Mouse (Mus musculus): ENCODE data around the gene Upk3b. TPM values are rescaled to one million over a fixed set of nuclear protein-coding genes. Genes with fewer than 3 reads are reported as not detected.

Gene Upk3b
- total RNA-seq, 2 experiments from 2014 or later: not detected

Other genes starting within 250 kb of the Upk3b start
- gene Srrm3, start 231.6 kb upstream of the Upk3b start, total RNA-seq (2014; fragmentation: Nextera tagmentation): not detected in 2 replicates
- not detected in 2 replicates for gene Srrm3, start 231.6 kb upstream of the Upk3b start, total RNA-seq (2017)
- not detected in 2 replicates for gene Hspb1, start 150.6 kb upstream of the Upk3b start, total RNA-seq (2014; fragmentation: Nextera tagmentation)
- gene Hspb1, start 150.6 kb upstream of the Upk3b start, total RNA-seq (2017): not detected in 2 replicates
- gene Ywhag, start 103.9 kb upstream of the Upk3b start, total RNA-seq (2014; fragmentation: Nextera tagmentation): 97.2 and 120 TPM in 2 replicates
- gene Ywhag, start 103.9 kb upstream of the Upk3b start, total RNA-seq (2017): 92.2 and 107 TPM in 2 replicates
- 1.8 and 5.0 TPM in 2 replicates for gene Ssc4d, start 64.0 kb upstream of the Upk3b start, total RNA-seq (2014; fragmentation: Nextera tagmentation)
- gene Ssc4d, start 64.0 kb upstream of the Upk3b start, total RNA-seq (2017): 0.90 TPM in 1 of 2 replicates, not detected in the other
- gene Zp3, start 58.4 kb upstream of the Upk3b start, total RNA-seq (2014; fragmentation: Nextera tagmentation): not detected in 2 replicates
- not detected in 2 replicates for gene Zp3, start 58.4 kb upstream of the Upk3b start, total RNA-seq (2017)
- gene Dtx2, start 43.7 kb upstream of the Upk3b start, total RNA-seq (2014; fragmentation: Nextera tagmentation): 17.1 and 20.2 TPM in 2 replicates
- 6.4 and 8.1 TPM in 2 replicates for gene Dtx2, start 43.7 kb upstream of the Upk3b start, total RNA-seq (2017)
- 5.6 TPM in 1 of 2 replicates, not detected in the other for gene Upk3bl, start 16.0 kb downstream of the Upk3b start, total RNA-seq (2014; fragmentation: Nextera tagmentation)
- gene Upk3bl, start 16.0 kb downstream of the Upk3b start, total RNA-seq (2017): 1.7 TPM in 1 of 2 replicates, not detected in the other
- 43.2 and 82.3 TPM in 2 replicates for gene Rasa4, start 45.4 kb downstream of the Upk3b start, total RNA-seq (2014; fragmentation: Nextera tagmentation)
- 24.8 and 25.0 TPM in 2 replicates for gene Rasa4, start 45.4 kb downstream of the Upk3b start, total RNA-seq (2017)
- 156 and 159 TPM in 2 replicates for gene Polr2j, start 78.1 kb downstream of the Upk3b start, total RNA-seq (2014; fragmentation: Nextera tagmentation)
- gene Polr2j, start 78.1 kb downstream of the Upk3b start, total RNA-seq (2017): 125 and 128 TPM in 2 replicates
- gene Lrwd1, start 97.6 kb downstream of the Upk3b start, total RNA-seq (2014; fragmentation: Nextera tagmentation): 31.5 and 33.0 TPM in 2 replicates
- 46.3 and 70.4 TPM in 2 replicates for gene Lrwd1, start 97.6 kb downstream of the Upk3b start, total RNA-seq (2017)
- 13.7 and 18.2 TPM in 2 replicates for gene Alkbh4, start 97.7 kb downstream of the Upk3b start, total RNA-seq (2014; fragmentation: Nextera tagmentation)
- gene Alkbh4, start 97.7 kb downstream of the Upk3b start, total RNA-seq (2017): 5.3 and 11.9 TPM in 2 replicates
- 24.7 and 38.2 TPM in 2 replicates for gene Orai2, start 132.2 kb downstream of the Upk3b start, total RNA-seq (2014; fragmentation: Nextera tagmentation)
- gene Orai2, start 132.2 kb downstream of the Upk3b start, total RNA-seq (2017): 26.6 and 29.0 TPM in 2 replicates
- gene Prkrip1, start 160.5 kb downstream of the Upk3b start, total RNA-seq (2014; fragmentation: Nextera tagmentation): 32.2 and 42.1 TPM in 2 replicates
- gene Prkrip1, start 160.5 kb downstream of the Upk3b start, total RNA-seq (2017): 45.2 and 89.4 TPM in 2 replicates
- 32.9 and 67.0 TPM in 2 replicates for gene Sh2b2, start 208.1 kb downstream of the Upk3b start, total RNA-seq (2014; fragmentation: Nextera tagmentation)
- gene Sh2b2, start 208.1 kb downstream of the Upk3b start, total RNA-seq (2017): 10.9 and 13.9 TPM in 2 replicates